Mouse (Mus musculus): ENCODE data around the gene Myo1a.
"Not testable (repeated sequence)": the region's sequence is repeated elsewhere in the genome, so short reads cannot be mapped to it uniquely, and the experiment has no call there.

The Myo1a gene

GRCm38 (mm10) chr10:127730933-127731310 lies 26.0 kb downstream of the Myo1a start:
- no peak for DNase-seq

- no peak for DNase-seq
Observed at GRCm38 (mm10) chr10:127731397-127731796, 26.4 kb downstream of the Myo1a start.

GRCm38 (mm10) chr10:127734434-127734833 lies 29.5 kb downstream of the Myo1a start:
- DNase-seq: no peak

GRCm38 (mm10) chr10:127736266-127736665 lies 31.3 kb downstream of the Myo1a start:
- no peak for DNase-seq

GRCm38 (mm10) chr10:127736916-127737315 lies 31.9 kb downstream of the Myo1a start:
- no peak for DNase-seq

GRCm38 (mm10) chr10:127737552-127737951 lies 32.6 kb downstream of the Myo1a start:
- DNase-seq: no peak

GRCm38 (mm10) chr10:127738151-127738882 lies 33.3 kb downstream of the Myo1a start:
- peak; percentile 72 for DNase-seq

GRCm38 (mm10) chr10:127739083-127739660 lies 34.2 kb downstream of the Myo1a start, which contains the start of gene Zbtb39:
Gene Zbtb39 (plus strand): TSS chr10:127739538.
- peak; percentile 91 for DNase-seq

- peak; percentile 70 for DNase-seq
Observed at GRCm38 (mm10) chr10:127739661-127740161, 34.7 kb downstream of the Myo1a start.

- DNase-seq: peak; percentile 78
Observed at GRCm38 (mm10) chr10:127744661-127745060, 39.7 kb downstream of the Myo1a start.

GRCm38 (mm10) chr10:127745886-127746285 lies 40.9 kb downstream of the Myo1a start:
- no peak for DNase-seq

- DNase-seq: no peak
Observed at GRCm38 (mm10) chr10:127747254-127747653, 42.3 kb downstream of the Myo1a start.

GRCm38 (mm10) chr10:127748847-127749612 lies 44.1 kb downstream of the Myo1a start:
- DNase-seq: no peak

- DNase-seq: no peak
Observed at GRCm38 (mm10) chr10:127750136-127750777, 45.3 kb downstream of the Myo1a start.

- no peak for DNase-seq
Observed at GRCm38 (mm10) chr10:127751548-127751947, 46.6 kb downstream of the Myo1a start, which contains the start of gene Gpr182. Gene Gpr182 (minus strand): TSS chr10:127751732.

- DNase-seq: no peak
Observed at GRCm38 (mm10) chr10:127754566-127755166, 49.7 kb downstream of the Myo1a start.

GRCm38 (mm10) chr10:127755246-127755645 lies 50.3 kb downstream of the Myo1a start:
- DNase-seq: no peak

GRCm38 (mm10) chr10:127755770-127756468 lies 50.9 kb downstream of the Myo1a start:
- no peak for DNase-seq

GRCm38 (mm10) chr10:127759181-127760110 lies 54.5 kb downstream of the Myo1a start, which contains the start of the genes Rdh1 and Rdh16f1:
Gene Rdh1 (plus strand): TSS chr10:127759721.
Gene Rdh16f1 (plus strand): TSS chr10:127759787.
- no peak for DNase-seq

GRCm38 (mm10) chr10:127762926-127763325 lies 58.0 kb downstream of the Myo1a start:
- DNase-seq: not testable (repeated sequence)

Measured in thymus, postnatal 4 days (tissue).